Mouse (Mus musculus) liver, adult 2 months (tissue): ENCODE measurements around the gene Impg1. TPM values are rescaled to one million over a fixed set of nuclear protein-coding genes. Genes with fewer than 3 reads are reported as not detected.
A peak's percentile ranks its signal among the peaks of the same experiment; 100 is the strongest.

Source experiments
- DNase-seq: peaks from one replicate; pipeline ENCODE4 v3.0.0-alpha.2; 2011; ENCODE audit warnings: low read depth, low spot score; ENCODE audit errors: extremely low read depth
- H3K27ac ChIP-seq: fragments of 200-500 bp; replicated peaks from 2 replicates; pipeline ENCODE4 v1.5.1; 2012; ENCODE audit warnings: low read depth, mild to moderate bottlenecking, control low read depth, inconsistent platforms, low read length; ENCODE audit not compliant: insufficient read depth
- H3K27me3 ChIP-seq: fragments of 200-500 bp; 2 replicates; pipeline ENCODE4 v1.6.1; 2012; ENCODE audit warnings: mild to moderate bottlenecking, moderate library complexity, low read length, inconsistent platforms; ENCODE audit not compliant: control insufficient read depth, insufficient read depth
- H3K36me3 ChIP-seq: fragments of 200-500 bp; 2 replicates; pipeline ENCODE4 v1.6.1; 2012; ENCODE audit warnings: low read length, inconsistent platforms; ENCODE audit not compliant: control insufficient read depth, insufficient read depth
- H3K4me1 ChIP-seq: fragments of 200-500 bp; 2 replicates; pipeline ENCODE4 v1.6.1; 2011; ENCODE audit warnings: low read length; ENCODE audit not compliant: control insufficient read depth, insufficient read depth
- H3K4me3 ChIP-seq: fragments of 200-500 bp; 2 replicates; pipeline ENCODE4 v1.5.1; 2011; ENCODE audit warnings: low read depth, mild to moderate bottlenecking, control low read depth, low read length, moderate library complexity; ENCODE audit not compliant: insufficient read depth
- H3K79me2 ChIP-seq: fragments of 200-500 bp; 2 replicates; pipeline ENCODE4 v1.6.1; 2012; ENCODE audit warnings: inconsistent platforms, mild to moderate bottlenecking, low read length, moderate library complexity; ENCODE audit not compliant: control insufficient read depth, insufficient read depth
- H3K9ac ChIP-seq: fragments of 200-500 bp; 2 replicates; pipeline ENCODE4 v1.6.1; 2012; ENCODE audit warnings: low read depth, mild to moderate bottlenecking, control low read depth, inconsistent platforms, low read length
- CTCF ChIP-seq: fragments of 200-500 bp; IDR thresholded peaks from 2 replicates; pipeline ENCODE4 v1.5.1; 2011; ENCODE audit warnings: low read depth, low read length, control low read depth
- POLR2A ChIP-seq: fragments of 200-500 bp; IDR thresholded peaks from 2 replicates; pipeline ENCODE4 v1.6.1; 2011; ENCODE audit warnings: low read length, control low read depth; ENCODE audit not compliant: insufficient read depth; ENCODE audit errors: extremely low read depth
- WGBS: fragments of 180-500 bp; shearing (Covaris S2); methylation state at CpG from one replicate; pipeline ENCODE4 v1.1.7; 2018; 5-methylcytosine and 5-hydroxymethylcytosine counted together
- polyA plus RNA-seq: library from polyadenylated mRNA; depleted of rRNA; stranded (reverse); fragments of >200 nt; gene quantifications from 2 replicates; pipeline ENCODE4 v1.2.3, GENCODE M21; 2012
- total RNA-seq: library from RNA; depleted of rRNA; stranded (reverse); fragments of >200 nt; gene quantifications from 2 replicates; pipeline ENCODE4 v1.2.3, GENCODE M21; 2014

Gene Impg1
- total and polyA plus RNA-seq, 2 experiments: not detected

DNA sequence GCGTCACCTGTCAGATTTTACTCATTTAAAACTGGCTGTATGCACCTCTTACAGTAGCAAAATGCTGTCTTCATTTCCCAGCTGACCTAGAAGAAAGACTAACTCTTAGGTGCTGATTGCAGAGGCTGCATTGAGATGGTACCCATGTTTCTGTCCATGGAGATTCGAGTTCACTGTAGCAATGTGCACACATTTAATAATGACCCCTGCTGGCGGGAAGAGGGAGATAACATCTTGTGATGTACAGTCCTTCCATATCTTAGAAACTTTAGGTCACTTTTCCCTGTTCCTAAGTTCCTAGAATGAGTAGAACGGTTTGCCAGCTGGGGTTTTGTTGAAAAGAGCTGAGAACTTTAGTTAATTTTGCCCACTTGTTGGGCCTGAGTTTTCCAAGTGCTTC, 161.8 kb downstream of the Impg1 start:
- Histone ChIP-seq H3K27ac (no peak overlapping the region), H3K36me3 (peaks cover 68% of the 10 kb centered on the region), H3K27me3 (no peaks in the 10 kb centered on the region), H3K9ac (no peak overlapping the region), H3K4me1 (no peaks in the 10 kb centered on the region), H3K4me3 (no peak overlapping the region), H3K79me2 (no peaks in the 10 kb centered on the region)
- 78% methylated on average over 4 of the region's 4 CpGs for WGBS
- TF ChIP-seq CTCF: no peak
- no peak for TF ChIP-seq POLR2A
- DNase-seq: no peak

GRCm38 (mm10) chr9:80299031-80299430, 166.2 kb downstream of the Impg1 start:
- no peak for DNase-seq
- H3K9ac ChIP-seq: no peak overlapping the region
- WGBS: 94% methylated on average over 9 of the region's 9 CpGs
- no peak overlapping the region for H3K27ac ChIP-seq
- no peak overlapping the region for H3K4me3 ChIP-seq
- peaks cover 51% of the 10 kb centered on the region for H3K36me3 ChIP-seq
- no peaks in the 10 kb centered on the region for H3K79me2 ChIP-seq
- no peaks in the 10 kb centered on the region for H3K27me3 ChIP-seq
- TF ChIP-seq POLR2A (no peak), CTCF (no peak)
- no peaks in the 10 kb centered on the region for H3K4me1 ChIP-seq

- Histone ChIP-seq H3K4me3 (no peak overlapping the region), H3K4me1 (no peaks in the 10 kb centered on the region), H3K79me2 (no peaks in the 10 kb centered on the region), H3K9ac (no peak overlapping the region), H3K27me3 (no peaks in the 10 kb centered on the region), H3K36me3 (peaks cover 46% of the 10 kb centered on the region), H3K27ac (no peak overlapping the region)
- 72% methylated on average over 4 of the region's 4 CpGs for WGBS
- DNase-seq: no peak
- TF ChIP-seq POLR2A: no peak
- no peak for TF ChIP-seq CTCF
These were observed 169.2 kb downstream of the Impg1 start for GRCm38 (mm10) chr9:80296086-80296485.

GRCm38 (mm10) chr9:80293056-80293584, 172.2 kb downstream of the Impg1 start:
- H3K4me1 ChIP-seq: no peaks in the 10 kb centered on the region
- peak; percentile 20 for DNase-seq
- H3K36me3 ChIP-seq: peaks cover 52% of the 10 kb centered on the region
- no peak overlapping the region for H3K4me3 ChIP-seq
- H3K79me2 ChIP-seq: no peaks in the 10 kb centered on the region
- H3K9ac ChIP-seq: no peak overlapping the region
- TF ChIP-seq CTCF (0 out of 2 replicates have a peak, but pooled peaks have one; percentile 16), POLR2A (no peak)
- H3K27me3 ChIP-seq: no peaks in the 10 kb centered on the region
- no peak overlapping the region for H3K27ac ChIP-seq
- WGBS: 64% methylated on average over 2 of the region's 2 CpGs

DNA sequence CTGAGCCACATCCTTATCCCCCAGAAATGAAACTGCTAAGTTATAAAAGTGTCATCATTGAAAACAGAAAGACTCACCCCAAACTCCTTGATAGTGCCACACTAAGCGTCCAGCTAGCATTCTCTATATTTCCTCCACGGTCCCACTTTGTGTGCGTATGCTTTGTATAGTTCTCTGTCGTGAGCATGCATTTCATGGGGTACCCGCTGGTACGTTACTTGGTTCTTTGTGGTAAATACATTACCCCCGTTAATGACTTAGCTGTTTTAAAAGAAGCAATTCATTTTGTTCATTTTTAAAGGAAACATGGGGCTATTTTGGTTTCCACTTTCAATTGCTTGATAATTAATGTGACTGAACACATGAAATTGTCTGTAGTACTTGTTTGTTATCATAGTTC, 178.4 kb downstream of the Impg1 start:
- Histone ChIP-seq H3K4me3 (no peak overlapping the region), H3K27me3 (no peaks in the 10 kb centered on the region), H3K79me2 (no peaks in the 10 kb centered on the region), H3K27ac (no peak overlapping the region), H3K36me3 (peaks cover 74% of the 10 kb centered on the region), H3K4me1 (no peaks in the 10 kb centered on the region), H3K9ac (no peak overlapping the region)
- WGBS: 94% methylated on average over 7 of the region's 7 CpGs
- TF ChIP-seq POLR2A (no peak), CTCF (no peak)
- no peak for DNase-seq

GRCm38 (mm10) chr9:80284539-80285174, 180.6 kb downstream of the Impg1 start:
- H3K4me3 ChIP-seq: no peak overlapping the region
- DNase-seq: no peak
- H3K27ac ChIP-seq: no peak overlapping the region
- no peaks in the 10 kb centered on the region for H3K79me2 ChIP-seq
- H3K4me1 ChIP-seq: no peaks in the 10 kb centered on the region
- no peak for TF ChIP-seq POLR2A
- no peak for TF ChIP-seq CTCF
- H3K27me3 ChIP-seq: no peaks in the 10 kb centered on the region
- 95% methylated on average over 2 of the region's 2 CpGs for WGBS
- no peak overlapping the region for H3K9ac ChIP-seq
- H3K36me3 ChIP-seq: peaks cover 71% of the 10 kb centered on the region
